Mouse (Mus musculus): ENCODE results near the gene Pigu.

- no peak for TF ChIP-seq GATA1 (IDR thresholded peaks at IDR 0.05; ENCODE audit: low read depth, low read length)
- no peak for TF ChIP-seq HCFC1 (IDR thresholded peaks at IDR 0.05; ENCODE audit: low read depth, low read length)
- no peak for TF ChIP-seq CTCF (IDR thresholded peaks at IDR 0.05 in 2 of 3, conservative IDR thresholded peaks at IDR 0.05 in 1 of 3; ENCODE audit: control insufficient read depth in 1 of 3, insufficient read depth in 1 of 3, low read depth in 2 of 3, low read length in 3 of 3, poor library complexity in 1 of 3, severe bottlenecking in 1 of 3)
- TF ChIP-seq RAD21 (IDR thresholded peaks at IDR 0.05; ENCODE audit: low read depth, low read length): no peak
- no peak for TF ChIP-seq KAT2A (conservative IDR thresholded peaks at IDR 0.05; ENCODE audit: low read depth, low read length)
- TF ChIP-seq MXI1 (IDR thresholded peaks at IDR 0.05; ENCODE audit: low read depth, low read length): no peak
- TF ChIP-seq POLR2A (IDR thresholded peaks at IDR 0.05; ENCODE audit: control insufficient read depth in 1 of 2, insufficient read depth in 1 of 2, low read depth in 1 of 2, low read length in 2 of 2, poor library complexity in 1 of 2): no peak
- TF ChIP-seq EP300 (IDR thresholded peaks at IDR 0.05; ENCODE audit: low read depth in 1 of 2, low read length in 2 of 2): no peak
- no peak for TF ChIP-seq ZKSCAN1 (IDR thresholded peaks at IDR 0.05; ENCODE audit: low read depth, low read length)
- no peak for TF ChIP-seq SMC3 (IDR thresholded peaks at IDR 0.05; ENCODE audit: low read depth, low read length)
- no peak for TF ChIP-seq BHLHE40 (IDR thresholded peaks at IDR 0.05; ENCODE audit: borderline replicate concordance, low read depth, low read length)
- TF ChIP-seq TCF12 (IDR thresholded peaks at IDR 0.05; ENCODE audit: low read depth, low read length): no peak
These were observed 23.2 kb upstream of the Pigu start, which contains the start of gene Trp53inp2 for GRCm38 (mm10) chr2:155380261-155381059.

Measured in MEL (cell line).